Mouse (Mus musculus) 416B (cell line): ENCODE data around the gene Dlec1.
A peak's percentile ranks its signal among the peaks of the same experiment; 100 is the strongest.

Experiments
- DNase-seq: peaks from one replicate; pipeline ENCODE4 v3.0.0; 2011; ENCODE audit warnings: low read depth

The Dlec1 gene

GRCm38 (mm10) chr9:119089437-119089836 lies 12.8 kb upstream of the Dlec1 start:
- no peak for DNase-seq

GRCm38 (mm10) chr9:119090462-119090861 lies 11.8 kb upstream of the Dlec1 start:
- DNase-seq, result no peak

GRCm38 (mm10) chr9:119091581-119092310 lies 10.5 kb upstream of the Dlec1 start:
- DNase-seq, result no peak

GRCm38 (mm10) chr9:119092473-119093418 lies 9.5 kb upstream of the Dlec1 start:
- no peak for DNase-seq

GRCm38 (mm10) chr9:119093419-119094295 lies 8.6 kb upstream of the Dlec1 start, which contains the start of gene Plcd1:
Gene Plcd1 (minus strand): TSS chr9:119093502.
- DNase-seq, result no peak

GRCm38 (mm10) chr9:119094462-119095109 lies 7.7 kb upstream of the Dlec1 start:
- DNase-seq, result no peak

- DNase-seq, result no peak
These were observed 1.9 kb upstream of the Dlec1 start for GRCm38 (mm10) chr9:119100177-119100898.

- DNase-seq, result no peak
These were observed 470 bp downstream of the Dlec1 start for GRCm38 (mm10) chr9:119102783-119103113.

- DNase-seq, result peak; percentile 76
These were observed 5.3 kb downstream of the Dlec1 start for GRCm38 (mm10) chr9:119107566-119107965.

GRCm38 (mm10) chr9:119109685-119110353 lies 7.5 kb downstream of the Dlec1 start:
- no peak for DNase-seq

GRCm38 (mm10) chr9:119110640-119111039 lies 8.4 kb downstream of the Dlec1 start:
- no peak for DNase-seq

GRCm38 (mm10) chr9:119114911-119115310 lies 12.6 kb downstream of the Dlec1 start:
- DNase-seq, result no peak

GRCm38 (mm10) chr9:119119409-119120167 lies 17.3 kb downstream of the Dlec1 start:
- peak; percentile 29 for DNase-seq

- no peak for DNase-seq
These were observed 17.9 kb downstream of the Dlec1 start for GRCm38 (mm10) chr9:119120168-119120560.

- no peak for DNase-seq
These were observed 20.5 kb downstream of the Dlec1 start for GRCm38 (mm10) chr9:119122596-119123369.

GRCm38 (mm10) chr9:119128436-119129181 lies 26.3 kb downstream of the Dlec1 start:
- no peak for DNase-seq

GRCm38 (mm10) chr9:119130692-119131091 lies 28.4 kb downstream of the Dlec1 start:
- DNase-seq, result no peak

- DNase-seq, result no peak
These were observed 36.6 kb downstream of the Dlec1 start for GRCm38 (mm10) chr9:119138836-119139235.
